Mouse (Mus musculus) right cerebral cortex, adult 2 months (tissue): ENCODE results near the gene Galnt6.

Source experiments
- DNase-seq, 2 experiments: peaks; one replicate each; pipeline ENCODE4 v3.0.0; 2021 to 2022; ENCODE audit warnings: low spot score in 2 of 2

Galnt6 gene

GRCm38 (mm10) chr15:100685255-100685654, 43.9 kb downstream of the Galnt6 start:
- no peak for DNase-seq

- DNase-seq = no peak
These were observed 44.7 kb downstream of the Galnt6 start for GRCm38 (mm10) chr15:100684450-100684849.

GRCm38 (mm10) chr15:100683041-100683440, 46.1 kb downstream of the Galnt6 start:
- peak; percentile 86 to 89 for DNase-seq

GRCm38 (mm10) chr15:100681770-100682169, 47.4 kb downstream of the Galnt6 start:
- no peak for DNase-seq

- DNase-seq = no peak
These were observed 48.8 kb downstream of the Galnt6 start for GRCm38 (mm10) chr15:100680381-100680780.

GRCm38 (mm10) chr15:100679005-100679404, 50.2 kb downstream of the Galnt6 start:
- DNase-seq = no peak

- DNase-seq = no peak
These were observed 50.6 kb downstream of the Galnt6 start for GRCm38 (mm10) chr15:100678581-100678980.

GRCm38 (mm10) chr15:100677675-100678074, 51.5 kb downstream of the Galnt6 start:
- no peak for DNase-seq

- DNase-seq = no peak
These were observed 52.7 kb downstream of the Galnt6 start for GRCm38 (mm10) chr15:100676521-100676920.

- no peak for DNase-seq
These were observed 53.7 kb downstream of the Galnt6 start for GRCm38 (mm10) chr15:100675486-100675885.

GRCm38 (mm10) chr15:100674566-100674965, 54.6 kb downstream of the Galnt6 start:
- no peak for DNase-seq

- no peak for DNase-seq
These were observed 55.4 kb downstream of the Galnt6 start for GRCm38 (mm10) chr15:100673585-100674391.

- DNase-seq = no peak
These were observed 58.3 kb downstream of the Galnt6 start for GRCm38 (mm10) chr15:100670833-100671232.

- no peak for DNase-seq
These were observed 59.2 kb downstream of the Galnt6 start for GRCm38 (mm10) chr15:100670004-100670403.

GRCm38 (mm10) chr15:100669337-100669736, 59.8 kb downstream of the Galnt6 start, which contains the start of gene Bin2:
Bin2 (minus strand) TSS chr15:100669553.
- DNase-seq = no peak

- no peak for DNase-seq
These were observed 61.2 kb downstream of the Galnt6 start for GRCm38 (mm10) chr15:100667871-100668545.

GRCm38 (mm10) chr15:100667420-100667819, 61.8 kb downstream of the Galnt6 start:
- no peak for DNase-seq

GRCm38 (mm10) chr15:100666851-100667250, 62.3 kb downstream of the Galnt6 start:
- no peak for DNase-seq

GRCm38 (mm10) chr15:100666219-100666696, 62.9 kb downstream of the Galnt6 start:
- DNase-seq = no peak

GRCm38 (mm10) chr15:100665411-100666218, 63.6 kb downstream of the Galnt6 start:
- no peak for DNase-seq

- no peak for DNase-seq
These were observed 64.3 kb downstream of the Galnt6 start for GRCm38 (mm10) chr15:100664813-100665274.

- DNase-seq = no peak
These were observed 68.4 kb downstream of the Galnt6 start for GRCm38 (mm10) chr15:100660805-100661204.
